Mouse (Mus musculus) MEL (cell line): ENCODE data around the gene Trim66. TPM values are rescaled to one million over a fixed set of nuclear protein-coding genes. Genes with fewer than 3 reads are reported as not detected.

Experiments
- DNase-seq: peaks from one replicate; pipeline ENCODE4 v3.0.0; 2011; ENCODE audit warnings: low read depth, low spot score
- H3K27ac ChIP-seq: 2 replicates; pipeline ENCODE4 v1.5.1; 2012; ENCODE audit warnings: low read depth, mild to moderate bottlenecking, control low read depth, low read length, moderate library complexity; ENCODE audit not compliant: control insufficient read depth
- H3K27me3 ChIP-seq, 2 experiments: fragments of 150-350 bp in 1 of 2; sonication (generic) in 1 of 2; 2 replicates each; pipeline ENCODE4 v1.6.1; 2012; ENCODE audit warnings: low read length in 2 of 2, mild to moderate bottlenecking in 2 of 2, improper control_type of control experiment in 1 of 2, moderate library complexity in 1 of 2; ENCODE audit not compliant: insufficient read depth in 2 of 2, control insufficient read depth in 1 of 2
- H3K36me3 ChIP-seq, 2 experiments: 2 replicates each; pipeline ENCODE4 v1.6.1; 2012 to 2014; ENCODE audit warnings: low read length in 2 of 2, improper control_type of control experiment in 1 of 2, inconsistent platforms in 1 of 2, mild to moderate bottlenecking in 1 of 2; ENCODE audit not compliant: insufficient read depth in 2 of 2, control insufficient read depth in 1 of 2
- H3K4me1 ChIP-seq, 2 experiments: fragments of 150-350 bp in 1 of 2; sonication (generic) in 1 of 2; 2 replicates each; pipeline ENCODE4 v1.6.1; 2012; ENCODE audit warnings: low read length in 2 of 2, improper control_type of control experiment in 1 of 2, mild to moderate bottlenecking in 1 of 2; ENCODE audit not compliant: insufficient read depth in 2 of 2, control insufficient read depth in 1 of 2
- H3K4me3 ChIP-seq, 2 experiments: fragments of 150-350 bp in 1 of 2; sonication (generic) in 1 of 2; 2 replicates each; pipeline ENCODE4 v1.5.1; 2012; ENCODE audit warnings: low read depth in 2 of 2, low read length in 2 of 2, mild to moderate bottlenecking in 2 of 2, moderate library complexity in 2 of 2, control low read depth in 1 of 2, improper control_type of control experiment in 1 of 2; ENCODE audit not compliant: control insufficient read depth in 1 of 2, insufficient read depth in 1 of 2
- H3K79me2 ChIP-seq: 2 replicates; pipeline ENCODE4 v1.6.1; 2012; ENCODE audit warnings: mild to moderate bottlenecking, low read length, moderate library complexity; ENCODE audit not compliant: control insufficient read depth, poor library complexity, insufficient read depth
- H3K9ac ChIP-seq: 2 replicates; pipeline ENCODE4 v1.6.1; 2012; ENCODE audit warnings: low read depth, mild to moderate bottlenecking, control low read depth, low read length, moderate library complexity; ENCODE audit not compliant: control insufficient read depth, poor library complexity, severe bottlenecking
- H3K9me3 ChIP-seq: fragments of 150-350 bp; sonication (generic); replicated peaks from 2 replicates; pipeline ENCODE4 v1.6.1; 2012; ENCODE audit warnings: mild to moderate bottlenecking, low read length, improper control_type of control experiment, moderate library complexity; ENCODE audit not compliant: insufficient read depth
- CHD1 ChIP-seq: IDR thresholded peaks from 2 replicates; pipeline ENCODE4 v1.6.1; 2012; ENCODE audit warnings: low read depth, mild to moderate bottlenecking, inconsistent platforms, low read length, improper control_type of control experiment
- CHD2 ChIP-seq: IDR thresholded peaks from 2 replicates; pipeline ENCODE4 v1.6.1; 2011; ENCODE audit warnings: low read length, improper control_type of control experiment
- ELF1 ChIP-seq: IDR thresholded peaks from 2 replicates; pipeline ENCODE4 v1.6.1; 2014; ENCODE audit warnings: low read depth, mild to moderate bottlenecking, inconsistent platforms, low read length, improper control_type of control experiment, moderate library complexity
- EP300 ChIP-seq, 2 experiments: IDR thresholded peaks; 2 replicates each; pipeline ENCODE4 v1.6.1; 2011; ENCODE audit warnings: improper control_type of control experiment in 2 of 2, low read length in 2 of 2, low read depth in 1 of 2, mild to moderate bottlenecking in 1 of 2
- ETS1 ChIP-seq: IDR thresholded peaks from 2 replicates; pipeline ENCODE4 v1.6.1; 2012; ENCODE audit warnings: low read depth, mild to moderate bottlenecking, inconsistent platforms, low read length, improper control_type of control experiment, moderate library complexity
- GABPA ChIP-seq: IDR thresholded peaks from 2 replicates; pipeline ENCODE4 v1.6.1; 2012; ENCODE audit warnings: low read depth, mild to moderate bottlenecking, inconsistent platforms, low read length, improper control_type of control experiment, moderate library complexity
- GATA1 ChIP-seq: IDR thresholded peaks from 2 replicates; pipeline ENCODE4 v1.6.1; 2011; ENCODE audit warnings: low read depth, low read length, improper control_type of control experiment
- MAFK ChIP-seq: IDR thresholded peaks from 2 replicates; pipeline ENCODE4 v1.6.1; 2011; ENCODE audit warnings: low read depth, mild to moderate bottlenecking, low read length, improper control_type of control experiment, borderline replicate concordance
- MAX ChIP-seq: IDR thresholded peaks from 2 replicates; pipeline ENCODE4 v1.6.1; 2011; ENCODE audit warnings: low read length, improper control_type of control experiment
- MAZ ChIP-seq: IDR thresholded peaks from 2 replicates; pipeline ENCODE4 v1.6.1; 2012; ENCODE audit warnings: low read depth, mild to moderate bottlenecking, inconsistent platforms, low read length, improper control_type of control experiment
- MEF2A ChIP-seq: IDR thresholded peaks from 2 replicates; pipeline ENCODE4 v1.6.1; 2014; ENCODE audit warnings: low read depth, mild to moderate bottlenecking, inconsistent platforms, low read length, improper control_type of control experiment; ENCODE audit not compliant: poor library complexity, insufficient replicate concordance, severe bottlenecking; ENCODE audit errors: extremely low read depth
- MYB ChIP-seq: IDR thresholded peaks from 2 replicates; pipeline ENCODE4 v1.6.1; 2011; ENCODE audit warnings: mild to moderate bottlenecking, low read depth, low read length, improper control_type of control experiment
- MYC ChIP-seq: IDR thresholded peaks from 2 replicates; pipeline ENCODE4 v1.6.1; 2011; ENCODE audit warnings: low read depth, mild to moderate bottlenecking, low read length, improper control_type of control experiment, moderate library complexity
- RAD21 ChIP-seq: IDR thresholded peaks from 2 replicates; pipeline ENCODE4 v1.6.1; 2011; ENCODE audit warnings: mild to moderate bottlenecking, low read depth, low read length, improper control_type of control experiment
- SIN3A ChIP-seq: IDR thresholded peaks from 2 replicates; pipeline ENCODE4 v1.6.1; 2012; ENCODE audit warnings: low read length, improper control_type of control experiment, inconsistent platforms
- SMC3 ChIP-seq: IDR thresholded peaks from 2 replicates; pipeline ENCODE4 v1.6.1; 2011; ENCODE audit warnings: low read depth, low read length, improper control_type of control experiment
- ZC3H11A ChIP-seq: IDR thresholded peaks from 2 replicates; pipeline ENCODE4 v1.6.1; 2012; ENCODE audit warnings: low read depth, mild to moderate bottlenecking, inconsistent platforms, low read length, improper control_type of control experiment
- ZKSCAN1 ChIP-seq: IDR thresholded peaks from 2 replicates; pipeline ENCODE4 v1.6.1; 2012; ENCODE audit warnings: low read depth, mild to moderate bottlenecking, inconsistent platforms, low read length, improper control_type of control experiment, moderate library complexity
- polyA plus RNA-seq, 2 experiments: library from polyadenylated mRNA; stranded (reverse) in 1 of 2; unstranded in 1 of 2; fragments of >175 nt in 1 of 2; fragments of >200 nt in 1 of 2; gene quantifications; 2 replicates each; pipeline versions ENCODE4 v1.2.1 to v1.2.4; 2012; ENCODE audit warnings: low replicate concordance in 2 of 2, low read depth in 1 of 2; ENCODE audit not compliant: insufficient read length in 2 of 2, insufficient read depth in 1 of 2, missing spikeins in 1 of 2
- total RNA-seq: library from RNA; depleted of rRNA; stranded (reverse); fragments of 300-350 nt; gene quantifications from 2 replicates; pipeline ENCODE4 v1.2.3, GENCODE M21; 2012

Gene Trim66
- total and polyA plus RNA-seq, 3 experiments: 0.01 TPM; not detected in 2

GRCm38 (mm10) chr7:109540902-109541301 is 33.0 kb upstream of the Trim66 start:
- H3K36me3 ChIP-seq: no peaks in the 10 kb centered on the region

GRCm38 (mm10) chr7:109536451-109536946 is 28.6 kb upstream of the Trim66 start:
- no peak overlapping the region for H3K27ac ChIP-seq
- H3K27me3 ChIP-seq: no peaks in the 10 kb centered on the region
- no peaks in the 10 kb centered on the region for H3K9me3 ChIP-seq
- no peak for DNase-seq
- no peak overlapping the region for H3K9ac ChIP-seq
- no peaks in the 10 kb centered on the region for H3K36me3 ChIP-seq
- H3K4me1 ChIP-seq: no peaks in the 10 kb centered on the region
- no peak for TF ChIP-seq SMC3
- no peak for TF ChIP-seq MAX
- no peak for TF ChIP-seq MAFK
- no peak for TF ChIP-seq CHD2
- no peak for TF ChIP-seq ELF1
- H3K79me2 ChIP-seq: no peaks in the 10 kb centered on the region
- no peak overlapping the region for H3K4me3 ChIP-seq

More at GRCm38 (mm10) chr7:109540902-109541301, 33.0 kb upstream of the Trim66 start:
- Histone ChIP-seq H3K4me3 (no peak overlapping the region), H3K9me3 (no peaks in the 10 kb centered on the region), H3K27me3 (no peaks in the 10 kb centered on the region), H3K27ac (no peak overlapping the region), H3K4me1 (no peaks in the 10 kb centered on the region), H3K9ac (no peak overlapping the region), H3K79me2 (no peaks in the 10 kb centered on the region)
- no peak for DNase-seq
- TF ChIP-seq ZKSCAN1: no peak
- no peak for TF ChIP-seq MAZ
- no peak for TF ChIP-seq SMC3
- TF ChIP-seq EP300 (IDR thresholded peaks at IDR 0.05; ENCODE audit: low read depth in 1 of 2, low read length in 2 of 2): no peak
- no peak for TF ChIP-seq RAD21
- no peak for TF ChIP-seq CHD1
- no peak for TF ChIP-seq GATA1
- TF ChIP-seq MEF2A: no peak
- TF ChIP-seq ETS1: no peak
- TF ChIP-seq ELF1: no peak

GRCm38 (mm10) chr7:109534921-109535320 is 27.0 kb upstream of the Trim66 start:
- H3K36me3 ChIP-seq: no peaks in the 10 kb centered on the region
- H3K27me3 ChIP-seq: no peaks in the 10 kb centered on the region
- H3K9ac ChIP-seq: no peak overlapping the region
- no peak for DNase-seq
- no peak for TF ChIP-seq CHD2
- no peak for TF ChIP-seq MAFK
- no peak for TF ChIP-seq MYB
- TF ChIP-seq ZC3H11A: no peak
- TF ChIP-seq CHD1: no peak
- TF ChIP-seq GABPA: no peak
- no peak for TF ChIP-seq SIN3A
- no peak for TF ChIP-seq MYC
- H3K4me3 ChIP-seq: no peak overlapping the region
- H3K9me3 ChIP-seq: no peaks in the 10 kb centered on the region
- H3K79me2 ChIP-seq: no peaks in the 10 kb centered on the region
- no peak overlapping the region for H3K27ac ChIP-seq
- no peaks in the 10 kb centered on the region for H3K4me1 ChIP-seq
